Mouse (Mus musculus) myocyte (in vitro differentiated cells): ENCODE data around the gene Trpd52l3. TPM values are rescaled to one million over a fixed set of nuclear protein-coding genes. Genes with fewer than 3 reads are reported as not detected.

Experiments
- H3K27me3 ChIP-seq: one replicate; pipeline ENCODE4 v1.6.1; 2011; ENCODE audit not compliant: control insufficient read depth, insufficient read depth, insufficient read length
- H3K36me3 ChIP-seq: one replicate; pipeline ENCODE4 v1.6.1; 2011; ENCODE audit not compliant: control insufficient read depth, insufficient read depth
- H3K4me2 ChIP-seq: one replicate; pipeline ENCODE4 v1.6.1; 2011; ENCODE audit warnings: low read depth, control low read depth
- H3K4me3 ChIP-seq: one replicate; pipeline ENCODE4 v1.5.1; 2011; ENCODE audit warnings: mild to moderate bottlenecking, control low read depth, moderate library complexity
- H3K79me2 ChIP-seq: one replicate; pipeline ENCODE4 v1.6.1; 2011; ENCODE audit not compliant: control insufficient read depth, insufficient read depth
- H3ac ChIP-seq: one replicate; pipeline ENCODE4 v1.6.1; 2011; ENCODE audit not compliant: control insufficient read depth, insufficient read length
- CEBPB ChIP-seq: IDR thresholded peaks from 2 replicates; pipeline ENCODE4 v1.6.1; 2011; ENCODE audit warnings: mild to moderate bottlenecking, moderate library complexity; ENCODE audit not compliant: poor library complexity, insufficient read depth, severe bottlenecking
- E2F4 ChIP-seq: IDR thresholded peaks from one replicate; pipeline ENCODE4 v1.6.1; 2011; ENCODE audit warnings: mild to moderate bottlenecking, control low read depth, moderate library complexity; ENCODE audit not compliant: insufficient read depth
- MAX ChIP-seq: IDR thresholded peaks from one replicate; pipeline ENCODE4 v1.6.1; 2011; ENCODE audit warnings: low read depth, mild to moderate bottlenecking, control low read depth
- MYOD1 ChIP-seq, 3 experiments: IDR thresholded peaks; one replicate each; pipeline ENCODE4 v1.6.1; 2011; ENCODE audit warnings: control low read depth in 2 of 3, low read depth in 2 of 3, mild to moderate bottlenecking in 2 of 3, moderate library complexity in 1 of 3; ENCODE audit not compliant: insufficient read length in 2 of 3, control insufficient read depth in 1 of 3
- MYOG ChIP-seq, 3 experiments: IDR thresholded peaks; one replicate each; pipeline ENCODE4 v1.6.1; 2011; ENCODE audit warnings: control low read depth in 2 of 3, low read depth in 2 of 3, mild to moderate bottlenecking in 2 of 3; ENCODE audit not compliant: insufficient read length in 2 of 3, control insufficient read depth in 1 of 3, insufficient read depth in 1 of 3
- POLR2A ChIP-seq: IDR thresholded peaks from one replicate; pipeline ENCODE4 v1.6.1; 2011; ENCODE audit warnings: low read depth, mild to moderate bottlenecking, control low read depth, moderate library complexity; ENCODE audit not compliant: insufficient read length
- POLR2AphosphoS2 ChIP-seq: IDR thresholded peaks from one replicate; pipeline ENCODE4 v1.6.1; 2011; ENCODE audit warnings: low read depth, control low read depth; ENCODE audit not compliant: insufficient read length
- REST ChIP-seq: IDR thresholded peaks from one replicate; pipeline ENCODE4 v1.6.1; 2011; ENCODE audit warnings: mild to moderate bottlenecking, control low read depth, moderate library complexity; ENCODE audit not compliant: insufficient read depth, insufficient read length
- SRF ChIP-seq: IDR thresholded peaks from one replicate; pipeline ENCODE4 v1.6.1; 2011; ENCODE audit warnings: low read depth; ENCODE audit not compliant: control insufficient read depth, insufficient read length
- TCF12 ChIP-seq: IDR thresholded peaks from one replicate; pipeline ENCODE4 v1.6.1; 2011; ENCODE audit warnings: mild to moderate bottlenecking, control low read depth; ENCODE audit not compliant: poor library complexity, insufficient read depth, severe bottlenecking
- TCF3 ChIP-seq: IDR thresholded peaks from one replicate; pipeline ENCODE4 v1.6.1; 2011; ENCODE audit warnings: low read depth, control low read depth; ENCODE audit not compliant: insufficient read length
- USF1 ChIP-seq: IDR thresholded peaks from one replicate; pipeline ENCODE4 v1.6.1; 2011; ENCODE audit warnings: low read depth, mild to moderate bottlenecking, control low read depth, moderate library complexity
- polyA plus RNA-seq: library from polyadenylated mRNA; unstranded; fragments of >200 nt; fragmentation: generic; extraction: Trizol; gene quantifications from one replicate; pipeline ENCODE4 v1.2.1, GENCODE M21; 2012; ENCODE audit warnings: missing spikeins

Gene Trpd52l3
- polyA plus RNA-seq, 1 experiment: not detected

- H3ac ChIP-seq: no peak overlapping the region
- H3K79me2 ChIP-seq: peaks cover 93% of the 10 kb centered on the region
- TF ChIP-seq POLR2AphosphoS2: no peak
- TF ChIP-seq MYOD1 (IDR thresholded peaks at IDR 0.05; ENCODE audit: control insufficient read depth in 1 of 3, insufficient read length in 2 of 3, low read depth in 2 of 3): no peak
- no peak for TF ChIP-seq TCF12
- no peak for TF ChIP-seq USF1
These were observed 31.8 kb downstream of the Trpd52l3 start for GRCm38 (mm10) chr19:30035361-30035760.

GRCm38 (mm10) chr19:30043691-30044090 lies 40.1 kb downstream of the Trpd52l3 start:
- Histone ChIP-seq H3K36me3 (peaks cover 16% of the 10 kb centered on the region), H3K79me2 (peaks cover 100% of the 10 kb centered on the region)
- TF ChIP-seq MYOD1 (IDR thresholded peaks at IDR 0.05; ENCODE audit: control insufficient read depth in 1 of 3, insufficient read length in 2 of 3, low read depth in 2 of 3) (no peak), TCF12 (no peak), E2F4 (no peak), MAX (no peak), POLR2AphosphoS2 (no peak)

More at GRCm38 (mm10) chr19:30035361-30035760, 31.8 kb downstream of the Trpd52l3 start:
- no peak overlapping the region for H3K4me2 ChIP-seq
- H3K4me3 ChIP-seq: no peak overlapping the region
- H3K27me3 ChIP-seq: no peaks in the 10 kb centered on the region
- H3K36me3 ChIP-seq: no peaks in the 10 kb centered on the region

GRCm38 (mm10) chr19:30044630-30045029 lies 41.0 kb downstream of the Trpd52l3 start:
- Histone ChIP-seq H3K4me3 (no peak overlapping the region), H3K4me2 (no peak overlapping the region), H3ac (no peak overlapping the region), H3K36me3 (peaks cover 16% of the 10 kb centered on the region), H3K27me3 (no peaks in the 10 kb centered on the region), H3K79me2 (peaks cover 100% of the 10 kb centered on the region)
- no peak for TF ChIP-seq E2F4
- no peak for TF ChIP-seq CEBPB
- no peak for TF ChIP-seq MYOD1 (IDR thresholded peaks at IDR 0.05; ENCODE audit: control insufficient read depth in 1 of 3, insufficient read length in 2 of 3, low read depth in 2 of 3)

More at GRCm38 (mm10) chr19:30043691-30044090, 40.1 kb downstream of the Trpd52l3 start:
- Histone ChIP-seq H3K4me2 (no peak overlapping the region), H3ac (no peak overlapping the region), H3K27me3 (no peaks in the 10 kb centered on the region), H3K4me3 (no peak overlapping the region)

- H3K4me2 ChIP-seq: no peak overlapping the region
- no peak overlapping the region for H3ac ChIP-seq
- no peak for TF ChIP-seq TCF3
- TF ChIP-seq POLR2AphosphoS2: no peak
- TF ChIP-seq POLR2A: no peak
- TF ChIP-seq MYOG (IDR thresholded peaks at IDR 0.05; ENCODE audit: control insufficient read depth in 1 of 3, insufficient read depth in 1 of 3, insufficient read length in 2 of 3, low read depth in 2 of 3): no peak
- TF ChIP-seq USF1: no peak
- no peak for TF ChIP-seq MYOD1 (IDR thresholded peaks at IDR 0.05; ENCODE audit: control insufficient read depth in 1 of 3, insufficient read length in 2 of 3, low read depth in 2 of 3)
- no peak for TF ChIP-seq TCF12
- no peak for TF ChIP-seq REST
- no peak for TF ChIP-seq MAX
- TF ChIP-seq CEBPB: no peak
- no peak for TF ChIP-seq SRF
- TF ChIP-seq E2F4: no peak
- peaks cover 16% of the 10 kb centered on the region for H3K36me3 ChIP-seq
- no peak overlapping the region for H3K4me3 ChIP-seq
- no peaks in the 10 kb centered on the region for H3K27me3 ChIP-seq
- H3K79me2 ChIP-seq: peaks cover 100% of the 10 kb centered on the region
These were observed 42.3 kb downstream of the Trpd52l3 start for GRCm38 (mm10) chr19:30045857-30046256.

- H3K36me3 ChIP-seq: no peaks in the 10 kb centered on the region
- TF ChIP-seq SRF (no peak), USF1 (no peak), MAX (no peak), POLR2AphosphoS2 (no peak), CEBPB (no peak), TCF12 (no peak), TCF3 (no peak), POLR2A (no peak), MYOG (IDR thresholded peaks at IDR 0.05; ENCODE audit: control insufficient read depth in 1 of 3, insufficient read depth in 1 of 3, insufficient read length in 2 of 3, low read depth in 2 of 3) (no peak), E2F4 (no peak), MYOD1 (IDR thresholded peaks at IDR 0.05; ENCODE audit: control insufficient read depth in 1 of 3, insufficient read length in 2 of 3, low read depth in 2 of 3) (no peak), REST (no peak)
- H3ac ChIP-seq: no peak overlapping the region
These were observed 47.0 kb downstream of the Trpd52l3 start for GRCm38 (mm10) chr19:30050584-30050983.

More at GRCm38 (mm10) chr19:30050584-30050983, 47.0 kb downstream of the Trpd52l3 start:
- H3K4me2 ChIP-seq: no peak overlapping the region
- no peaks in the 10 kb centered on the region for H3K27me3 ChIP-seq
- peaks cover 99% of the 10 kb centered on the region for H3K79me2 ChIP-seq
- H3K4me3 ChIP-seq: no peak overlapping the region
